Mouse (Mus musculus): ENCODE data around the gene Tmem62.
"Not testable (repeated sequence)": the region's sequence is repeated elsewhere in the genome, so short reads cannot be mapped to it uniquely, and the experiment has no call there.

Tmem62 gene

GRCm38 (mm10) chr2:120996607-120997006 lies 19.8 kb downstream of the Tmem62 start:
- not testable (repeated sequence) for DNase-seq (ENCODE audit: low spot score)

- no peak for DNase-seq (ENCODE audit: low spot score)
Measured at GRCm38 (mm10) chr2:120998863-120999262, 22.0 kb downstream of the Tmem62 start.

GRCm38 (mm10) chr2:121003586-121003985 lies 26.8 kb downstream of the Tmem62 start:
- no peak for DNase-seq (ENCODE audit: low spot score)

GRCm38 (mm10) chr2:121004018-121004811 lies 27.4 kb downstream of the Tmem62 start:
- DNase-seq (ENCODE audit: low spot score), result no peak

GRCm38 (mm10) chr2:121006986-121007385 lies 30.2 kb downstream of the Tmem62 start:
- no peak for DNase-seq (ENCODE audit: low spot score)

GRCm38 (mm10) chr2:121007925-121008663 lies 31.3 kb downstream of the Tmem62 start, which contains the start of gene Ccndbp1:
TSS of gene Ccndbp1 (plus strand) at chr2:121008403.
- DNase-seq (ENCODE audit: low spot score), result peak; percentile 66

- no peak for DNase-seq (ENCODE audit: low spot score)
Measured at GRCm38 (mm10) chr2:121008664-121009007, 31.8 kb downstream of the Tmem62 start.

GRCm38 (mm10) chr2:121009071-121009677 lies 32.4 kb downstream of the Tmem62 start:
- no peak for DNase-seq (ENCODE audit: low spot score)

- DNase-seq (ENCODE audit: low spot score), result no peak
Measured at GRCm38 (mm10) chr2:121012676-121013075, 35.9 kb downstream of the Tmem62 start.

GRCm38 (mm10) chr2:121015507-121015906 lies 38.7 kb downstream of the Tmem62 start:
- DNase-seq (ENCODE audit: low spot score), result no peak

GRCm38 (mm10) chr2:121016226-121016625 lies 39.4 kb downstream of the Tmem62 start:
- no peak for DNase-seq (ENCODE audit: low spot score)

- no peak for DNase-seq (ENCODE audit: low spot score)
Measured at GRCm38 (mm10) chr2:121017151-121017550, 40.3 kb downstream of the Tmem62 start.

GRCm38 (mm10) chr2:121022918-121023317 lies 46.1 kb downstream of the Tmem62 start:
- DNase-seq (ENCODE audit: low spot score), result no peak

GRCm38 (mm10) chr2:121036733-121037341 lies 60.0 kb downstream of the Tmem62 start, which contains the start of gene Epb42:
TSS of gene Epb42 (minus strand) at chr2:121037072.
- no peak for DNase-seq (ENCODE audit: low spot score)

GRCm38 (mm10) chr2:121038851-121039250 lies 62.0 kb downstream of the Tmem62 start:
- DNase-seq (ENCODE audit: low spot score), result not testable (repeated sequence)

GRCm38 (mm10) chr2:121039382-121039781 lies 62.6 kb downstream of the Tmem62 start:
- no peak for DNase-seq (ENCODE audit: low spot score)

GRCm38 (mm10) chr2:121041098-121041497 lies 64.3 kb downstream of the Tmem62 start:
- peak; percentile 4 for DNase-seq (ENCODE audit: low spot score)

GRCm38 (mm10) chr2:121045653-121046052 lies 68.8 kb downstream of the Tmem62 start:
- no peak for DNase-seq (ENCODE audit: low spot score)

- no peak for DNase-seq (ENCODE audit: low spot score)
Measured at GRCm38 (mm10) chr2:121052176-121052575, 75.4 kb downstream of the Tmem62 start.

- DNase-seq (ENCODE audit: low spot score), result no peak
Measured at GRCm38 (mm10) chr2:121054060-121054459, 77.2 kb downstream of the Tmem62 start.

GRCm38 (mm10) chr2:121055915-121056314 lies 79.1 kb downstream of the Tmem62 start:
- no peak for DNase-seq (ENCODE audit: low spot score)
